Mouse (Mus musculus) heart, embryonic 15.5 days (tissue): ENCODE data around the gene Syne2. TPM values are rescaled to one million over a fixed set of nuclear protein-coding genes. Genes with fewer than 3 reads are reported as not detected.
"Not testable (repeated sequence)": the region's sequence is repeated elsewhere in the genome, so short reads cannot be mapped to it uniquely, and the experiment has no call there.

ENCODE experiments used
- ATAC-seq: fragments of 200-750 bp; cut with Nextera tagmentation; replicated peaks from 2 replicates; pipeline ENCODE4 v1.8.0; 2017; ENCODE audit warnings: low read depth, moderate TSS enrichment; ENCODE audit not compliant: insufficient number of reproducible peaks, insufficient read depth, low FRiP score
- H3K27ac ChIP-seq: fragments of 300-500 bp; sonication (generic); 2 replicates; pipeline ENCODE4 v1.5.1; 2015; ENCODE audit warnings: mild to moderate bottlenecking, inconsistent platforms
- H3K27me3 ChIP-seq: fragments of 300-500 bp; sonication (generic); 2 replicates; pipeline ENCODE4 v1.6.1; 2015; ENCODE audit warnings: inconsistent platforms
- H3K36me3 ChIP-seq: fragments of 300-500 bp; sonication (generic); 2 replicates; pipeline ENCODE4 v1.6.1; 2015; ENCODE audit warnings: mild to moderate bottlenecking, inconsistent platforms
- H3K4me1 ChIP-seq: fragments of 300-500 bp; sonication (generic); replicated peaks from 2 replicates; pipeline ENCODE4 v1.6.1; 2015; ENCODE audit warnings: inconsistent platforms
- H3K4me2 ChIP-seq: fragments of 300-500 bp; sonication (generic); 2 replicates; pipeline ENCODE4 v1.6.1; 2015; ENCODE audit warnings: inconsistent platforms, mild to moderate bottlenecking, moderate library complexity
- H3K4me3 ChIP-seq: fragments of 300-500 bp; sonication (generic); 2 replicates; pipeline ENCODE4 v1.5.1; 2015; ENCODE audit warnings: mild to moderate bottlenecking, inconsistent platforms
- H3K9ac ChIP-seq: fragments of 300-500 bp; sonication (generic); 2 replicates; pipeline ENCODE4 v1.6.1; 2015; ENCODE audit warnings: mild to moderate bottlenecking, inconsistent platforms
- H3K9me3 ChIP-seq: fragments of 300-500 bp; sonication (generic); replicated peaks from 2 replicates; pipeline ENCODE4 v1.6.1; 2016; ENCODE audit warnings: inconsistent platforms
- WGBS: fragments of 180-500 bp; shearing (Covaris S2); methylation state at CpG from one replicate; pipeline ENCODE4 v1.1.7; 2015; ENCODE audit warnings: mixed read lengths; 5-methylcytosine and 5-hydroxymethylcytosine counted together
- polyA plus RNA-seq: library from polyadenylated mRNA; unstranded; fragments of >200 nt; fragmentation: Nextera tagmentation; extraction: Ambion mirVana; gene quantifications from 2 replicates; pipeline ENCODE4 v1.2.1, GENCODE M21; 2015

The Syne2 gene
- 38.7 and 45.7 TPM in 2 replicates for polyA plus RNA-seq

DNA sequence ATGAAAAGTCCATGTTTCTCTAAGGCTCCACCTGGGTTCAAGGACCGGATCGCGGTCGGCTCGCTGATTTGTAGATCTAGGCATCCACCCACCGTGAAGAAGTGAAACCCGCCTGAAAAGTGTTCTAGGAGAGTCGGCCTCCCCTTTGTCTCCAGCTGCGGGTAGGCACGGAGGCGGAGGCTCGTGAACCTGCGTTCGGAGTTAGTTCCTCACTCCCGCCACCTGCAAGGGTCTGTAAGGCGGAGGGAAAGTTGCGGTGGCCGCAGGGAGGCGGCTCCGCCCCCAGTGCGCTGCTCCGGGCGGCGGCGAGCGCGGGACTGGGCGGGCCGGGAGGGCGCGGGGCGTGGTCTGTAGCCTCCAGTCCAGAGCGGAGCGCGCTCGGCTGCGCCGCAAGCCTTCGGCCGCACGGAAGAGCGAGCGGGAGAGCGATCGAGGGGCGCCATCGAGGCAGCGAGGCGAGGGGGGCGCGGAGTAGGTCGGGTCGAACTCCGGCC is at the start of gene Syne2:
Gene Syne2, plus strand, starts transcription at position 176 of the 494 bp plus-strand sequence.
- peak within 1 kb of the TSS; percentile 83 for H3K9ac ChIP-seq
- H3K4me3 ChIP-seq = peak within 1 kb of the TSS; percentile 92
- peaks cover 30% of the 10 kb centered on the region for H3K4me1 ChIP-seq
- no peaks in the 10 kb centered on the region for H3K27me3 ChIP-seq
- H3K27ac ChIP-seq = peak within 1 kb of the TSS; percentile 82
- 1% methylated on average over 46 of the region's 54 CpGs for WGBS
- peak within 1 kb of the TSS; percentile 82 for H3K4me2 ChIP-seq
- ATAC-seq = peak; percentile 94
- H3K36me3 ChIP-seq = no peaks in the 10 kb centered on the region
- H3K9me3 ChIP-seq = no peaks in the 10 kb centered on the region

DNA sequence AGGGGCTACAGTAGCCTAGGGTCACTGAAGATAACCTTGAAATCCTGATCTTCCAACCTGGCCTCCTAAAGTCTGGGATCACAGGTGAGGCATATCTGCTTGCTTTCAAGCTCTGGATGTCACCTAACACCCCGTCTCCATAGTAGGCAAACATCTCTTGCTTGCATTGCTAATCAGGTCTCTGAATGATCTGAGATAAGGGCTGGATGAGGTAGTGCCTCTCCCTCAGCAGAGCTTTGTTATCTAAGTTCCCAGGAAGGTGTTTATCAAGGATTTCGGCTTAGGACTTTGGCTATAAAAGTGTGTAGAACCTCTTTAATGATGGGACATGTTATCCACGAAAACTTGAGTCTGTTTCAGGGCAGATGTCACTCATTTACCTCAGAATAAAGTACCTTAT is 46.5 kb upstream of the Syne2 start:
- Histone ChIP-seq H3K4me3 (no peak overlapping the region), H3K27me3 (no peaks in the 10 kb centered on the region)

DNA sequence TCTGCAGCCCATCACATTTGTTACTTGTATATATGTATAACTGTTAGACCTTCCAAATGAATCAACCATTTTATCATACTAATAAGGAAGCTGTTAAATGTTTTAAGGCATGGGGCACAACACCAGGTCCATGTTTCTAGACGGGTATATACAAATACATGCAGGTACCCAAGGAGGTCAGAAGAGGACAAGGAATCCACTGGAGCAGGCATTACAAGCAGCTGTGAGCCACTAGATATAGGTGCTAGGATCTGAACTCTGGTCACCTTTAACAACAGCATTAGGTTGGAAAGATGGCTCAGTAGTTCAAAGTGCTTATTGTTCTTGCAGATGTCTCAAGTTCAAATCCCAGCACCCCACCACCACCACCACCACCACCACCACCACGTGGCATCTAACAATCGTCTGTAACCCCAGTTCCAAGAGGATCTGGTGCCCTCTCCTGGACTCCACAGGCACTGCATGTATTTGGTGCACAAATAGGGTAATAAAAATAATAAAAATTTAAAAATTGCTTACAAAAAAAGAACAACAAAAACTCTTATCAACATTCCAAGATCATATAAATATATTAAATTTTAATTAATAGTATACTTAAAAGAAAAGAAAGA is 45.4 kb upstream of the Syne2 start:
- H3K36me3 ChIP-seq = no peaks in the 10 kb centered on the region

More for the DNA sequence above, 46.5 kb upstream of the Syne2 start:
- Histone ChIP-seq H3K36me3 (no peaks in the 10 kb centered on the region), H3K9ac (no peak overlapping the region), H3K9me3 (no peaks in the 10 kb centered on the region), H3K4me1 (peaks cover 7% of the 10 kb centered on the region), H3K27ac (no peak overlapping the region), H3K4me2 (no peak overlapping the region)
- 22% methylated on average over 3 of the region's 3 CpGs for WGBS
- no peak for ATAC-seq

DNA sequence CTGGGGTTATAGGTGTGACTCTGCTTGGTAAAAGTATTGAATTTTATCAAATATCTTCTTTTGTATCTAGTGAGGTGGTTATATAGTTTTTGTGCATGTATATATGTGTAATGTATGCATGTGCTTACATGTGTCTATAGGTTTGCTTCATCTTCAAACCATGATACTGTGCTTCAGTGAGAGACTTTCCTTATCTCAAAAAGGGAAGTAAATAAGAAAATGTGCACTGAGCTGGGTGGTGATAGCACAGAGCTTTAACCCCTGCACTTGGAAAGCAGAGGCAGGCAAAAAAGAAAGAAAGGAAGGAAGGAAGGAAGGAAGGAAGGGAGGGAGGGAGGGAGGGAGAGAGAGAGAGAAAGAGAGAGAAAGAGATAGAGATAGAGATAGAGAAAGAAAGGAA is 36.5 kb upstream of the Syne2 start:
- Histone ChIP-seq H3K4me2 (no peak overlapping the region), H3K4me1 (no peaks in the 10 kb centered on the region), H3K27me3 (no peaks in the 10 kb centered on the region), H3K4me3 (no peak overlapping the region), H3K9ac (no peak overlapping the region), H3K27ac (no peak overlapping the region), H3K9me3 (no peaks in the 10 kb centered on the region), H3K36me3 (no peaks in the 10 kb centered on the region)
- no peak for ATAC-seq

More for the DNA sequence above, 45.4 kb upstream of the Syne2 start:
- Histone ChIP-seq H3K4me2 (no peak overlapping the region), H3K9ac (no peak overlapping the region), H3K4me1 (no peaks in the 10 kb centered on the region; the same call in 1 of the 2 replicates), H3K9me3 (no peaks in the 10 kb centered on the region), H3K4me3 (no peak overlapping the region), H3K27me3 (no peaks in the 10 kb centered on the region), H3K27ac (no peak overlapping the region)
- 23% methylated on average over 3 of the region's 3 CpGs for WGBS
- no peak for ATAC-seq

DNA sequence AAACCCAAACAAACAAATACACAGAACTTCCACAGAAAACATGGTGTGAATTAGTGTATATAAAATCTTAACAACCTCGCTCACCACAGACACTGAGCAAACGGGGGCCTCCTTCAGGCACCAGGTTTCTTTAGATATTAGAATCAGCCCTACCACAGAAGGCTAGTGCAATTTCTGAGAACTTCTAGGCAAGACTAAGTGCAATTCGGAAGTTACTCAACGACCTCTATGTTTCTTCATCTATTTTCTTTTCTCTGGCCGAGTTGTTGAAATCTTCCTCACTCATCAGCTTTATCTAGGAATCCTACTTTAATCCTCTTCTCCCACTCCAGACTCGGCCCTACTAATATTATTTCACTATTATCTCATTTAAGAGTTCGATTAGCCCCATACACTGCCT is 35.9 kb upstream of the Syne2 start:
- no peak overlapping the region for H3K4me2 ChIP-seq
- WGBS = 60% methylated on average over 7 of the region's 7 CpGs
- no peak overlapping the region for H3K27ac ChIP-seq
- ATAC-seq = no peak
- no peak overlapping the region for H3K4me3 ChIP-seq
- no peaks in the 10 kb centered on the region for H3K36me3 ChIP-seq
- no peaks in the 10 kb centered on the region for H3K4me1 ChIP-seq
- H3K9me3 ChIP-seq = no peaks in the 10 kb centered on the region
- H3K27me3 ChIP-seq = no peaks in the 10 kb centered on the region
- no peak overlapping the region for H3K9ac ChIP-seq

DNA sequence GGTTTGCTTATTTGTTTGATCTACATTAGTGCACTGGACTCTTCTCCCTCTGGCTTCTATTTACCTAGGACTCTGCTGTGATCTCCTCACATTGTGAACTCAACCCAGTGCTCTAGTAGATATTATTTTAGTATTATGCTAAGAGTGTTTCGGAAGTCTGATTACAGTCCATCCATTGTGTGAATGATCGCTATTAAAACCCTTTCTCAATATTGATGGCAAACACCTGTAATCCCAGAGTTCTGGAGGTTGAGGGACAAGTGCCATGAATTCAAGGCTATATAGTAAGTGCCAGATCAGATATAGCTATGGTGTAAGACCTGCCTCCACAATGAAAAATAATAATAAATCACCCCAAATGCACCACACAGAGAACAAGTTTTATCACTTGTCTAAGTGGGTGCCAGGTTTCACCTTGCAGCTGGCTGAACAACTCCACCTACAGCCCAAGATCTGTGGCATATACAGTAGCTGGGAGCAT is 33.6 kb upstream of the Syne2 start:
- no peak for ATAC-seq
- H3K9ac ChIP-seq = no peak overlapping the region
- H3K4me3 ChIP-seq = no peak overlapping the region
- no peaks in the 10 kb centered on the region for H3K4me1 ChIP-seq
- H3K9me3 ChIP-seq = no peaks in the 10 kb centered on the region
- no peaks in the 10 kb centered on the region for H3K27me3 ChIP-seq
- 82% methylated on average over 2 of the region's 2 CpGs for WGBS
- H3K4me2 ChIP-seq = no peak overlapping the region
- H3K36me3 ChIP-seq = no peaks in the 10 kb centered on the region
- H3K27ac ChIP-seq = no peak overlapping the region

DNA sequence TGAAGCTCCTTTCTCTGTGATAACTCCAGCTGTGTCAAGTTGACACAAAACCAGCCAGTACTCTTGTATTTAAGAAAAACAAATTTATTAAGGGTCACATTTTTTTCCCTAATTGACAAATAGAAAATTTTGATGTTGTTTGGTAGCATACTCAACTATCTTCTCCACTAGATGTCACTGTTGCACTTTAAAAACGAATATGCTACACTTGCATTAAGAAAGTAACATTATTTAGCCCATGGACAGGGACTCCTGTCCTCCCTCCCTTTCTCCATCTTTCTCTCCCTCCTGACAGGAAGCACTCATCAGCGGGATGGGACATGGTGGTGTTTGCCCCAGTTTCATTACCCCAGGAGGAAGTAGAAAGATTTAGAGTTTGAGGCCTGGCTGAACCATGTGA is 31.3 kb upstream of the Syne2 start:
- H3K36me3 ChIP-seq, H3K9ac ChIP-seq, H3K4me2 ChIP-seq, H3K9me3 ChIP-seq, H3K27ac ChIP-seq, ATAC-seq, H3K4me1 ChIP-seq, H3K27me3 ChIP-seq, H3K4me3 ChIP-seq: not testable (repeated sequence)
- 0% methylated on average over 2 of the region's 2 CpGs for WGBS

DNA sequence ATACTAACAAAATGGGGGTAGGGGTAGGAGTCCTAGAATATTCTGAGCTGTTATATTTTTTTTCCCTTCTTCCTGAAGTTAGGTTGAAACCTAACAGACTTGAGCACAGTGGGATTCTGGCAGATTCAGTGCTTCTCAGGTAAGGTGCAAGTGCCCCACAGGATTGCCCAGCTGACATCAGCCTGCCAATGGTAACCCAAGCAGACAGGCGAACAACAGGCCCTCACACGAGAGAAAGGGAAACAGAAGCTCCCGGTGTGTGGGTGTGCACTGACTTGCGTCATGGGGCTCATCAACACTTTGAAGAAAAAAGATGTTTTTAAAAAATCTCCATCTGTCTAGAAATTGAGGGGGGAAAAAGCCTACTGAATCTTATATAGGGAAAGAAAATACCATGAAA is 28.5 kb upstream of the Syne2 start:
- H3K4me1 ChIP-seq = peaks cover under 1% of the 10 kb centered on the region
- H3K4me3 ChIP-seq = no peak overlapping the region
- no peaks in the 10 kb centered on the region for H3K9me3 ChIP-seq
- no peaks in the 10 kb centered on the region for H3K36me3 ChIP-seq
- WGBS = 46% methylated on average over 4 of the region's 4 CpGs
- no peak for ATAC-seq
- no peak overlapping the region for H3K27ac ChIP-seq
- H3K27me3 ChIP-seq = no peaks in the 10 kb centered on the region
- no peak overlapping the region for H3K9ac ChIP-seq
- H3K4me2 ChIP-seq = no peak overlapping the region

DNA sequence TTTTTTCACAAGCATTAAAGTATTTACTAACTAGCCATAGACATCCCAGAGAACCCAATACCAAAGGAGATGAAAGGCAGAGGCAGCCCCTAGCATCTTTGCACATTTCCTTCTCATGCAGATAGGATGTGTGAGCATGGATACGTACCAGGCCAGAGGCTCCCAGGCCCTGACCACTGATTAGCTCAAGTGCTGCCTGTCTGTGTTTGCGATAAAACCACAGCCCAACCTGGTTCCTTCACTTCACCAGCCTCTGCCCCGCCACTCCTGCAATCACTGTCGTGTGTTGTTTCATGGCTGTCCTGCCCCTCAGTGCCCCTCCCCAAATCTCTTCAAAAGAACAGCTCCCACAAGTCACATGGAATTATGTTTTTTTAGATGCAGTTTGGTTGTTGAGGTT is 23.4 kb upstream of the Syne2 start:
- no peaks in the 10 kb centered on the region for H3K36me3 ChIP-seq
- no peak overlapping the region for H3K27ac ChIP-seq
- H3K4me1 ChIP-seq = peaks cover 6% of the 10 kb centered on the region
- no peak overlapping the region for H3K9ac ChIP-seq
- no peak overlapping the region for H3K4me3 ChIP-seq
- WGBS = 26% methylated on average over 4 of the region's 4 CpGs
- ATAC-seq = no peak
- H3K4me2 ChIP-seq = no peak overlapping the region
- H3K27me3 ChIP-seq = no peaks in the 10 kb centered on the region
- H3K9me3 ChIP-seq = no peaks in the 10 kb centered on the region

DNA sequence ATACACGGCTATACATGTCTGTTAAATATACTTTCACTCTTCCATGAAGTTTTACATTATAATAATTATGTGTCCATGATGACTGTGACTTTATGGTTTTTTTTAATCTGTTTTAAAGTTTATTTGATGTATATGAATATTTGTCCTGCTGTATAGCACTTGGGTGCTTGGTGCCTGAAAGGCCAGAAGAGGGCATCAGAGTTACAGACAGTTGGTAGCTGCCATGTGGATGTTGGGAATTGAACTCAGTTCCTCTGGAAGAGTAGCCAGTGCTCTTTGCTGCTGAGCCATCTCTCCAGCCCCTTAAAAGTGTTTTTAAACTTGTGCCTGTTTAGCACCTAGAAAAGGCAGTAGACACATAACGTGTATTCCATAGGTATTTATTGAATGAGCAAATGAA is 21.4 kb upstream of the Syne2 start:
- Histone ChIP-seq H3K9ac (no peak overlapping the region), H3K4me2 (no peak overlapping the region), H3K27me3 (no peaks in the 10 kb centered on the region), H3K27ac (no peak overlapping the region), H3K4me3 (no peak overlapping the region), H3K36me3 (no peaks in the 10 kb centered on the region), H3K4me1 (peaks cover 6% of the 10 kb centered on the region), H3K9me3 (no peaks in the 10 kb centered on the region)
- no peak for ATAC-seq
- 82% methylated on average over 2 of the region's 2 CpGs for WGBS

DNA sequence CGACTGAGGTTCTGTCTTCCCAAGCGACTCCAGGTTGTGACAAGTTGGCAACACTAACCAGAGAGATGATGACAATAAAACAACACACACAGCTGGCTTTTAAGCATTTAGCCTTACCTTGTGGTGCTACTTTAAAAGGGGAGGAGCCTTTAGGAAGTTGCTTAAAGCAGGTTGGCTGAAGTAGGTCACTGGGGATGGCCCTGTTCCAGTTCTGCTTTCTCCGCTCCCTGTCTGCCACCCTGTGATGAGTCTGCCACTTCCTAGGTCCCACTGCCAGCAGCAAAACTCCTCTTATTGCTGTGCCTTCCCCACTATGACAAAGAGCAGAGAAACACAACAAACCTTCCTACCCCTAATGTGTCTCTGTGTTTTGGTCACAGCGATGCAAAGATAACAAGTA is 11.7 kb upstream of the Syne2 start:
- no peak overlapping the region for H3K9ac ChIP-seq
- no peaks in the 10 kb centered on the region for H3K36me3 ChIP-seq
- no peaks in the 10 kb centered on the region for H3K4me1 ChIP-seq
- H3K27me3 ChIP-seq = no peaks in the 10 kb centered on the region
- 81% methylated on average over 4 of the region's 4 CpGs for WGBS
- H3K9me3 ChIP-seq = no peaks in the 10 kb centered on the region
- no peak overlapping the region for H3K4me3 ChIP-seq
- H3K27ac ChIP-seq = no peak overlapping the region
- no peak overlapping the region for H3K4me2 ChIP-seq
- no peak for ATAC-seq

DNA sequence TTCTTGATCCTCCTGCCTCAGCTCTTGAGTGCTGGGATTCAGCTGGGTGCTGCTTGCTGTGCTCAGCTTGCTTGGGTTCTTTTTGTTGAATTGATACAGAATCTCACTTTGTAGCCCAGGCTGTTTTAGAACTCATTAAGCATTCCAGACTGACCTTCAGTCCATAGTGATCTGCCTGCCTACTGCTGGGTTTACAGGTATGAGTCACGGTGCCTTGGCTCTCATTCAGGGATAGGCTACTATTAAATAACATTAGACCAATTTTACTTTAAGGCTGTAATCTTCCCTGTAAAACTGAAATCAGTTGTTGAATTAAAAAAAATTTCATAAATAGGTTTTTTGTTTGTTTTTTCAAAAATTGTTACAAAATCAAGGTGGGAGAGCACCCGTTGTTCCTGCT is 4.2 kb upstream of the Syne2 start:
- H3K9ac ChIP-seq = no peak overlapping the region
- no peaks in the 10 kb centered on the region for H3K27me3 ChIP-seq
- no peak for ATAC-seq
- H3K4me3 ChIP-seq = no peak overlapping the region
- no peak overlapping the region for H3K27ac ChIP-seq
- no peak overlapping the region for H3K4me2 ChIP-seq
- H3K36me3 ChIP-seq = no peaks in the 10 kb centered on the region
- WGBS = 94% methylated on average over 2 of the region's 2 CpGs
- H3K9me3 ChIP-seq = no peaks in the 10 kb centered on the region
- H3K4me1 ChIP-seq = peaks cover 6% of the 10 kb centered on the region; the same call in 1 of the 2 replicates
